Mouse (Mus musculus): ENCODE measurements around the gene Ttc39b. TPM values are rescaled to one million over a fixed set of nuclear protein-coding genes. Genes with fewer than 3 reads are reported as not detected.

Ttc39b gene
- total RNA-seq, 2 experiments from 2014 or later: 14.1 to 15.9 TPM

DNA sequence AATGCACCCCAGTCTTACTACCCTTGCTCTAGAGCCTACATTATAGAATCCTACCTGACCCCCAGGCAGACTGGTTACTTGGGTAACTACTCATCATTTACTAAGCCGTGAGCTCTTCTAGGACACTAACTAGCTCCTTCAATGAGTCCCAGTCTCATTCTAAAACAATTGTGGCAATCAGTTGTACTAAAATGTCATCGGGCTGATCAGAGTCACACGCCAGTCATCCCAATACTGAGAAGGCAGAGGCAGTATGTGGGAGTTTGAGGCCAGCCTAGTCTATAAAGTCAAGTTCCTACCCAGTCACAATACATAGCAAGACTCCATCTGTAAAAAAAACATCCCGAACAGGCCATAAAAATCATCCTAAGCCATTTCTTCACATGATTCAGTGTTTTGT lies 4.3 kb downstream of the Ttc39b start:
- intact Hi-C loops (cut with DNase I): no loop called here
- no peak for DNase-seq (ENCODE audit: low spot score)

DNA sequence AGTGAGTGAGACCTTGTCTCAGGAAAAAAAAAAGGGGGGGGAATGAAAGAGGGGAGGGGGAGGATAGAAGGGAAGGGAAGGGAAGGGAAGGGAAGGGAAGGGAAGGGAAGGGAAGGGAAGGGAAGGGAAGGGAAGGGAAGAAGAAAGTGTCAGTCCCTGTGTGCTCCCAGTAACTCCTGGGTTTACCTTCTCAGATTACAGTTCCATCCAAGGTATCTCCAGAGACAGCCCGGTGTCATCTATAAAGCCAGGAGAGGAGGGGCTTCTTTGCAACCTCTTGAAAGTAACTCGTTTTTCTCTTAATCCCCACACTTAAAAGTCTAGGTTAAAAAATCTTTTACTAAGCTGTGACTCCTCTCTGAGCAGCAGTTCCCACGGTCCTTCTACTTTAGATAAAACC lies 5.3 kb downstream of the Ttc39b start:
- no peak for DNase-seq (ENCODE audit: low spot score)
- intact Hi-C loops (cut with DNase I): no loop called here

DNA sequence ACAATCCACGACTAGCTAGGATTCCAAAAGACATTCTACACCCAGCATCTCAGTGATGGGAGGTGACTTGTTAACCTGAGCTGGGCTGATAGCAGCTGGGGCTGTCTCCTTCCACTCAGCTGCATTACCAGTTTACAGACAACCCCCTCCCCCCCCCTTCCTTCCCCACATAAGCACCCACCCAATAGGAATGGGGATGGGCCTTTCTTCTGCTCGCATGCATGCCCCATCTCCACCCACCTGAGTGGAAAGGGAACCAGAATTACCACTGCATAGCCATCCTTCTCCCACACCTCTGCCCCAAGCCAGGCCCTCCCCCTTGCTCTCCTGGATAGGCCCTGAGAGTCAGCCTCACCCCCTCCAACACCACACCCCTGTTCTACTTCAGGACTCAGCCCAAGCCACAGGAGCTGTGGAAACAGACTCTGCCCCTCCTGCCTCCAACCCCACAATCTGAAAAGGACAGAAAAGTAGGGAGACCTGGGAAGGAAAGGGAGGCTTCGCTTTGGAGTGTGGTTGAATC lies 6.2 kb downstream of the Ttc39b start:
- intact Hi-C loops (cut with DNase I): no loop called here
- DNase-seq (ENCODE audit: low spot score): no peak

DNA sequence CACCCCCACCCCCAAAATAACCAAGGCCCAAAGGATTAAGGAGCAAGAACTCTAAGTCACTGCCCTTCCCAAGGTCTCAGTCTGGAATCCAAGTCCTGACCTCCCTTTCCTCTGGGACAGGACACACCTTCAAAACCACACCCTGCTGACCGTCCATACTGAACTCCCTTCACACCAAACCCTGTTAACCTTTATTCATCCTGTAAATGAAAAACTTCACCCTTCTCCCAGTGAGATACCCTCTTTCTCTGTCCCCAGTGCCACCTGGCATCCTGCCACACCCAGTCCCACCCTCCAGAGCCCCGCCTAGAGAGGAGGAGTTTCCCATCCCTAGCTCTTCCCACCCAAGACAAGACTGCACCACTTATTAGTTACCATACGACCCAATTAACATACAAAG lies 7.3 kb downstream of the Ttc39b start:
- intact Hi-C loops (cut with DNase I): no loop called here
- no peak for DNase-seq (ENCODE audit: low spot score)

DNA sequence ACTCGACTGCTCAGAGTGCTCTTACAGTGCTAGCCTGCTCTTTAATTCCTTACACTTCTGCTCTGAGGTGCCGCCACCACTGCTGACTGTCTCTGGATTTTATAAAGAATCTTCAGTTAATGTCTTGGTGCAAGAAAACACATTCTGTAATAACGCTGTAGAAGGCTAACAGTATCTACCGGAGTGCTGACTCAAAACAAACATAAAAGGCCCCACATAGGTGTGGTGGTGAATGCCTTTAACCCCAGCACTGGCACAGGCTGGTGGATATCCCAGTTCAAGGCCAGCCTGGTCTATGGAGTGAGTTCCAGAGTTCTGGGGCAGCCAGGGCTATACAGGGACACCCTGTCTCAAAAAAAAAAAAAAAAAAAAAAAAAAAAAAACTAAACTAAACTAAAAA lies 8.1 kb downstream of the Ttc39b start:
- no peak for DNase-seq (ENCODE audit: low spot score)
- intact Hi-C loops (cut with DNase I): no loop called here

DNA sequence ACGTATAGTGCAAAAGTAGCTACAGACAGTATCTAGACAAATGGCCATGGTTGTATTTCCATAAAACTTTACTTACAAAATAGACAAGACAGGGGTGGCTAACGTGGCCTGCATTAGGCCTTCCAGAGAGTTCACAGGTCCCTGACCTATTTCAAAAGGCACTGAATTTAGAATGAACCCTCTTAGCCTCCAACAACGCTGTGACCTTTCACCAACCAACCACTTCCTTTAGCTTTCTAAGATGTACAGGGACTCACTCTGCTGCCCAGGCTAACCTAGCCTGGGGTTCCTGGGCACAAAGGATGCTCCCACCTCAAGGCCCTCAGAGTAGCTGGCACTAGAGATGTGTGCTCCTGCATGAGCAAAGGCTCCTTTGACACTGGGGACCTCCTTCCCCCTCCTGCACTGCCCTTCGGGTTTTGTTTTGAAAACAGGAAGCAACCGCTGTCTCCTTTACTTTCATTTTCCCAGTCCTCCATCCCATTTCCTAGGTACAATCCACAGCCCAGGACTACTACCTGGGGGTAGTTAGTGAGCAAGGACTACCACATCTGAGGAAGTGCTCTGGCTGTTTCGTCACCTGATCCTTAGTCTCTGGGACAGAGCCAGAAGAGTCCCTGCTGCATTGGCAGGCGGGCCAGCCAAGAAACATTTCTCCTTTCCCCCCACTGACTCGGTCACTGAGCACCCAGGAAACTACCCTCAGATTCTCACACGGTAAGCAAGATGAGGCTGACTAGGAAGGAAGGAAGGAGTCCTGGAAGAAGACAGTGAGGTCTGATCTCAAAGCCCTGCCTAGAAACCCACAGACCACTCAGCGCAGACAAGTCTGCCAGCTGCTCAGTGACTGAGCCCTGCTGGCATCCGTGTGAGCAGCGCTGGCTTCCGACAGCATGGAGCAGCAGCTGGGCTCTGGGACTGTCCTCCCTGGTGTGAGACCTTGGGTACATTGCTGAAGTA lies 8.9 kb downstream of the Ttc39b start:
- intact Hi-C loops (cut with DNase I): no loop called here
- DNase-seq (ENCODE audit: low spot score): no peak

DNA sequence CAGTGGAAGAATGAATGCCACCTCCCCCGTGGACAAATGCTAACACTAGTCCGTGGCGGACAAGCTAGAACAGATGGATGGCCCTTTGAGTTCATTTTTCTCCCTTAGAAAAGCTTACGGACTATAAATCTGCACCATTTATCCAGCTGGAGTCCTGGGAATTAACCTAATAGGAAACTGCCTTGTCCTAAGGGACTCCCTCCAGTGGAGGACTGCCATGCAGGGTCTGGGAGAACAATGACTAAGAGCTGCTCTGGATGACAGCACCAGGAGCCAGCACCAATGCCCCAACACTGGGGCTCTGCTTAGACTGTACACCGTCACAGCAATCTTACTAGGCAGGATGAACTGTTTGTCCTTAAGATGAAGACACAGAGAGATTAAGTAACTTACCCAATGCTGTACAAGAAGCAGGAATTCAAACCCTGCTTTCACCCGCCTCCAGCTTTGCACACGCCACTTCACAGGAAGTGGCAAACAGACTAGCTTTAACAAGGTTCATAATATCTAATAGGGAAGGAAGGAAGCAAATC lies 9.7 kb downstream of the Ttc39b start:
- intact Hi-C loops (cut with DNase I): no loop called here
- no peak for DNase-seq (ENCODE audit: low spot score)

DNA sequence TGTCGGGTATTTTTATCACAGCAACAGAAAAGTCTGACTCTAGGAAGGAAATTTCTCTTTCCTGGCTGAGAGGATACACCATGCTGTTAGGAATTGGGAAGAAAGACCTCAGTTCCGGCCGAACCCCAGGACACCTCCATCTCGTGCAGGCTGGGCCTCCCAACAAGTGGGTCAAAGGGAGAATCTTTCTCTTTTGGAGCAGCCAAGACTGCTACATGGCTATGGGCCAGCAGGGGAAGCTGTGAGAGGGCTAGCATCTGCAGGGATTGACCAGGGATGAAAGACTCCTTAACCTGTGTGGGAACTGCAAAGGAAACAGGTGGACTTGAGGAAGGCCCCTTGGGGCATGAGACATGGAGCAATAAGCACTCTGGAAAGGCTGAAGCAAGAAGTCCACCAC lies 11.7 kb downstream of the Ttc39b start:
- DNase-seq (ENCODE audit: low spot score): no peak
- intact Hi-C loops (cut with DNase I): no loop called here

DNA sequence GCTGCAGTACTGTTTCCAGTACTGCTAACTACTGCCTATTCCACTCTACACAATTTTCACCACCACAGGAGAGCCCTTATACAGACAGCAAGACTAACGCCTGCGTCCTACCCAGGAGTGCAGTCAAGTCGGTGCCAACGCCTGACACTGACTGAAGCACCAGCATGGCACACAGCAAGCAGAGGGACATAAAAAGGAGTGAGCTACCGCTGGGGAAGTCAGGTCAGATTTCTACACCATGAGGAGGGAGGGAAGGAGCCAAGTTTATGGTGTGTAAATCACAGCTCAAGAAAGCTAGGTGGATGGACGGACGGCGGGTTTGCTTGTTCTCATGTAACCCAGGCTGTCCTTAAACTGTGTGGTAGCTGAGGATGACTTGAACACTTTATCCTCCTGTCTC lies 12.6 kb downstream of the Ttc39b start:
- intact Hi-C loops (cut with DNase I): no loop called here
- DNase-seq (ENCODE audit: low spot score): no peak

DNA sequence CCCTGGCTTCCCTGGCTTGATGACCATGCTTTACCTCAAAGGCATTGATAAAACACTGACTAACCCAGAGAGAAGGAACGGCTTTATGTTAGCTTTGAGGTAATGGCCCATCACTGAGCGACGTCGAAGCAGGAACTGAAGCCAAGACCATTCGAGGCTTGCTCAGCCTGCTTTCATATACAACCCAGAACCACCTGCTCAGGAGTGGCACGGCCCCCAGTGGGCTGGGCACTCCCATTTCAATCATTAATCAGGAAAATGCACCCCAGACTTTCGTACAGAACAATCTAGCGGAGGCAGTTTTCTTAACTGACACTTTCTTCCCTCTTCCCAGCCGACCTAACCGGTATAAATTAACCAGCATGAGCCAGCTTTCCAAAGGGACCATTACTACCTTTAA lies 13.1 kb downstream of the Ttc39b start:
- no peak for DNase-seq (ENCODE audit: low spot score)
- intact Hi-C loops (cut with DNase I): no loop called here

DNA sequence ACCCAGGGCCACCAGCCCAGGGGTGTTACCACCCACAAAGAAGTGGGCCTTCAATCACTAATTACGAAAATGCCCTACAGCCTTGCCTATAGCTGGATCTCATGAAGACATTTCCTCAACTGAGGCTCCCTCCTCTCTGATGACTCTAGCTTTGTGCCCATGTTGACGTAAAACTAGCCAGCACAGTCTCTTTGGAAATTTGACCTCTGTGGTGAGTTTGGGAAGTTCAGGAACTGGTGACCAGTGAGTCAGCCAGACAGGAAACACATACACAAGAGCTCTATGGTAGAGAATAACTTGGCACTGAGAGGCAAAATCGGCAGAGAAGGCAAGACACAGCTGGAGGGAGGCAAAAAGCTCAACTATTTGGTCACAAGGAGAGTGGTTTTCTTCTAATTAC lies 15.1 kb downstream of the Ttc39b start:
- no peak for DNase-seq (ENCODE audit: low spot score)
- intact Hi-C loops (cut with DNase I): loop anchor here (5.0 to 10.0 kb wide), 2 partner anchors 83 to 266 kb away; no protein-coding TSS in a partner anchor

DNA sequence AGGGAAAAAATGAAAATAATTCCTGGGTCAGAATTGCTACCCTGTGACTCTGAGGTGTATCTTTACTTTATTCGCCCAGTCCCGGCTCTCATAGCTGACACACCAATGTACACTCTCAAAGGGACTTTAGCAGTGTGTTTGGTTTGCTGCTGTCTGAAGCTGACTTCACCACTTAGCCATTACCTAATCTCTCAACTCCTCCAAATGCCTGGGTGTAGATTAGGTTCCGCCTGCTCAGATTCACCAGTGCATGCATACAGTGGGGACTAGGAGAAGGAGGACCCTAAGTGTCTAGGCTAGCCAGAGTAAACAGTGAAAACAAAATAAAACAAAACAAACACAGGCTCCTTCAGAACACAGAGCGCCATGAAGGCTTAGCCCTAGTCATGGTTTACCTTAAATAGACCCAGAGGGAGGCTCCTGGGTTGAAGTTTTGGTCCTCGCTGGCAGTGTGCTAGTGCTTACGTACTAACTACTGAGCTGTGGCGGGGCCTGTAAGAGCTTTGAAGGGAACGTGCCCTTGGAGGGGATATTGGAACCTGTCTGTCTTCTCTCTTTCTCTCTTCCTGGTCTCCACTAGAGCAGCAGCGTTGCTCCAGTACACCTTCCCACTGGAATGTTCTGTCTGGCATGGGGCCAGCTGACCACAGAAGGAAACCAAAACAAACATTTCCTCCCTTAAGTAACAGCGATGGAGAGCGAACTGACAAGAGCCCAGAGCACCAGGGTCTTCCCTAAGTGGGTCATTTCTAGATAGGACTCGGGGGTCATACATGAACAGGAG lies 16.2 kb downstream of the Ttc39b start:
- intact Hi-C loops (cut with DNase I): loop anchor here (5.0 to 10.0 kb wide), 2 partner anchors 84 to 267 kb away; no protein-coding TSS in a partner anchor
- no peak for DNase-seq (ENCODE audit: low spot score)

DNA sequence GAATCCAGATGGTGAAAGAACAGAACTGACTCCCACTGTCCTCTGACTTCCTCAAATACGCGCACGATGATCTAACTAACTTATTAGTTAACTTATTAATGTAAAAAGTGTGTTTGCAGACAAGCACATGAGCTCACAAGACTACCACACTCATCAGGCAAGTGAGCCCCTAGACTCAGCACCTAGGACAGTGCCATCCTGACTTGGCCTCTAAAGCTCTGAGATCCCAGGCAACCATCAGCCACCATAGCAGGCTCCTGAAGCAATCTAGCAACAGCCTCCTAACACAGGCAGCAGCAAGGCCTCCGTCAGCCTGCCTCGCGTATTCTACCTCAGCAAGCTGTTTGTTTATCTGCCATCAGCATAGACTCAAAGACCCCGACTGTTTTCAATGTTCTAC lies 17.2 kb downstream of the Ttc39b start:
- DNase-seq (ENCODE audit: low spot score): no peak
- intact Hi-C loops (cut with DNase I): loop anchor here (5.0 to 10.0 kb wide), 2 partner anchors 85 to 268 kb away; no protein-coding TSS in a partner anchor

DNA sequence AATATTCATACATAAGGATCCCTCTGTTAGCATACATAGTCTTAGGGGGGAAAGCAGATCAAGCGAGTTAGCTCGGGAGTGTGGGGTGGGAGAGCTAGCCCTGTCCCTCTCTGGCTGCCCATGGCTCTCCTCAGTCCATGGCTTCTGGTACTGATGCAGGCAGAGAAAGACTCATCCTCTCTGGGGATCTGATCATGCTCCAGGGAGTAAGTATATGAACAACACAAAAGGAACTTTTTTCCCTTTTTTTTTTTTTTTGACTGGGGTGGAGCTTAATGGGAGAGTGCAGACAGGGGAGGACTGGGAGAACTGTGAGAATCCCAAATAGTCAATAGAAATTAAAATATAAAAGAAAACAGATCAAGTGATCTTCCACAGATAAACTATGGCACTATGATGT lies 19.0 kb downstream of the Ttc39b start:
- DNase-seq (ENCODE audit: low spot score): no peak
- intact Hi-C loops (cut with DNase I): loop anchor here (5.0 to 10.0 kb wide), 2 partner anchors 87 to 270 kb away; no protein-coding TSS in a partner anchor

DNA sequence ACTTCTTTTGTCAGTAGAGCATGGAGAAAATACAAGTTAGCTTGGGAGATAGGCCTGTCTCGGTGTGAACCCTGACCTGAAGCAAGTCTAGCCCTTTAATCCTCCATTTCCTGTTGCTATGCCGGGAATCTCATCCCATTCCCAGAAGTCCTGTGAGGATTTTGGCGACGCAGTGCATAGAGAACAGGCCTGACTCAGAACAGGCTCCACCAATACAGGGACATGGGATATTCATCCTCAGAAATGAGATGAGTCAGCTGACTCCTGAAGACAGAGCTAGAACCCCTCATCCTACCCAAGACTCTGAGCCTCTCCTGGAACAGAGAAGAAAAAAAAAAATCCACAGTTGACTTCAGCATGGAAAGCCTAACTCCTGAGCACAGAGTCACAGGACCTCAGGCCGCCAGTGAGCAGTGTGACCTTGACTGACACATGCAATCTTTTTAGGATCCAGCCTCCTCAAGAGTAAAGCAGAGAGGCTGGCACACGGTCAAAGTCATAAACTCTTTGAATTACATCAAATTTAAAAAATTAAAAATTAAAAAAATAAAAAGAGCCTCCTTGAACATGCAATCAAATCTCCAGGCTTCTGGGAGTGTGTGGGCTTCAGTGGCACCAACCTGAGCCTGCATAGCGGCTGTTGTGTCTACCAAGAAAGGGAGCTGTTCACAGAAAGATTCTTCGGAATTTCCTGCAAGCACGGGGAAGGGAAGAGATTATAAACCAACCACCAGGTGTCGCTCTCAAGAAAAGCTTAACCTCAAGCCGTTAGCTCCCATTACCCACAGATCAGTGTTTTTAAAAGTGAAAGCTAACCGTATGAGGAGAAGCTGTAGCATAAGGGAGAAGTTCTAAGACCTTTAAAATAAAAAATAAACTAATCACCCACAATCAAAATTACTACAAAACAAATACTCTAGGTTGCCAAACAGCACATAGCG lies 20.9 kb downstream of the Ttc39b start:
- DNase-seq (ENCODE audit: low spot score): no peak
- intact Hi-C loops (cut with DNase I): loop anchor here (2.0 to 10.0 kb wide), 4 partner anchors 20 to 272 kb away; no protein-coding TSS in a partner anchor

DNA sequence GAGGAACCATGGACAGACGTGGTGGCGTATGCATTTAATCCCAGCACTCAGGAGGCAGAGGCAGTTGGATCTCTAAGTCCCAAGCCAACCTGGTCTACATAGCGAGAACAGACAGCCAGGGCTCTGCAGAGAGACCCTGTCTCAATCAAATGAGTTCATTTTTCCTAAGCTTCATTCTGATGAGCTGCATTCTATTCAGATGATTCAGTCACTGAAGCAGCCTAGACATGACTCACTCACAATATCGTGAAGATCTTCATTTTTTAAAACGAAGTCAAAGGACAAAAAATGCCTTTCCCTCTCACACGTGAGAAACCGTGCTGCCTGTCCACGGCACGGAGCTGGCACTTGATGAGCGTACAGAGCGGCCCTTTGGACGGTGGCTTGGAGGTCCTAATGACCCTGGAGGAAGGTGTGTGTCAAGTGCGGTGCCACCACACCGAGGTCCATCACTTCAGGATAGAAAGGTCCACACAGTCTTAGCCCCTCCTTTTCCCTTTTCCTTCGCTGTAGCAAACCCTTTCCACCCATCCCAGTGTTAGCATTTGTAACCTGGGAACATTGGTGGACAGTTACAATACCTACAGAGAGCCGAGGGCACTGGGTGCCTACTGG lies 21.8 kb downstream of the Ttc39b start:
- no peak for DNase-seq (ENCODE audit: low spot score)
- intact Hi-C loops (cut with DNase I): loop anchor here (2.0 to 10.0 kb wide), 4 partner anchors 21 to 273 kb away; no protein-coding TSS in a partner anchor

DNA sequence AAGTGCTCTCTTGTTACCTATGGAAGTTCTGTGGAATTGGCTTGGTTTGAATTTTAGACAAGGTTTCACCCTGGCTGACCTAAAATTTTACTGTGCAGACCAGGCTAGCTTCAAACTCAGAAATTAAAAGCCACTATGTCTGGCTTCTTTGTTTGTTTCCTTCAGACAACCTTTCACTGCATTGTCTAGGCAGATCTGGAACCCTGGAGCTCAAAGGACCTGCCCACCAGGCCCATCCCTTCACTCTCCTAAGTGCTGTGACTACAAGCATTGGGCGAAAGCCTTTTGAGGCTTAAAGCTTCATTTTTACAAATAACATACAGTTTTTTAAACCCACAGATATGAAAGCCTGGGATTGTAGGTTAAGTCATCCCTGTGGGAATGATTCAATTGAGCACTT lies 22.3 kb downstream of the Ttc39b start:
- DNase-seq (ENCODE audit: low spot score): no peak
- intact Hi-C loops (cut with DNase I): loop anchor here (2.0 to 10.0 kb wide), 4 partner anchors 21 to 273 kb away; no protein-coding TSS in a partner anchor

DNA sequence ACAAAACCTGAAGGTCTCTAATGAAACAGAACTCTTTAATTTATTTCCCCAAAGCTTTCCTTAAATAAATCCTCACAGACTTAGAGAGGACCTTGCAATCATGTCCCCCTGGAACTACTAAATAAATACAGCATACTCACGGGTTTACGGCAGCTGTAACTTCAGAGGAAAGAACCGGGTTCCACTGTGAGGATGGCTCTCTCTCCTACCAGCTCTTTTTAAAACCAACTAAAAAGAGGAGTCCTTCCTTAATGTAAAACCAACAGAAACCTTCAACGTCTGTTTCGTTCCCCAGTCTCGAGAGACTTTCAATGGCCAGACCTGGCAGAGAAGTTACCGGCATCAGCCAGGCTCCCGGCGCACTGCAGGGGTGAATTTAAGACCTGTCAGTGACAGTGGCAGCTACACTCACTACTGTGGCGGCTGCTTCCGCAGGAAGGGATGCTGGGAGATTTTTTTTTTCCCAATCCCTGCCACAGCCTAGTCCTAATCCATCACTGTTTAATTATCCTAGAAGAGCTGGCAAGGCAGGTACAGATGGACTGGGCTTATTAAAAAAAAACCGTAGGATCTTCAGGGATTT lies 39.2 kb downstream of the Ttc39b start:
- intact Hi-C loops (cut with DNase I): no loop called here

More for the DNA sequence above, 39.2 kb downstream of the Ttc39b start:
- no peak for DNase-seq (ENCODE audit: low spot score)

All from heart, postnatal 25 days (tissue).